Mouse (Mus musculus) erythroblast, embryonic 14.5 days (primary cell): ENCODE measurements around the gene Macrod2.

Experiments used
- GATA1 ChIP-seq: IDR thresholded peaks from 2 replicates; pipeline ENCODE4 v1.6.1; 2012; ENCODE audit warnings: low read length, inconsistent platforms, mixed read lengths
- TAL1 ChIP-seq: IDR thresholded peaks from 3 replicates; pipeline ENCODE4 v1.6.1; 2012; ENCODE audit warnings: low read length, inconsistent platforms, mixed read lengths

DNA sequence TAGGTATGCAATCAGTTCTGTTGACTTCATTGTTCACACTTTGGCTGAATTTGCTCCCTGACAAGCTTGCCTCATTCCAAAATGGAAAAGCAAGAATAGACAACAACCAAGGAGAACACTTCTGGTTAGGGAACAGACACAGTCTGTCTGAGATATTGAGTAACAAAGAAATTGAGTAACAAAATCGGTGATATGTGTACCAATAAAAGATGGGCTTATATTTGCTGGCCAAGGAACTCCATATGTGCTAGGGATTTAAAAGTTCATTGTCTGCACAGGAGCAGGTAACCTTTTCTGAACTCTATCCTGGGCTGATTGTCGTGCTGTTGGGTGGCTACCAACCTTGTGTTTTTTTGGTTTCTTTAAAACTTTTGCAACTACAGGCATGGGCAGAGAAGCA lies 817.2 kb downstream of the Macrod2 start:
- no peak for TF ChIP-seq GATA1
- TF ChIP-seq TAL1, result no peak
